Mouse (Mus musculus): ENCODE data around the gene Gtf2h3.
"Not testable (repeated sequence)": the region's sequence is repeated elsewhere in the genome, so short reads cannot be mapped to it uniquely, and the experiment has no call there.

Gene Gtf2h3

DNA sequence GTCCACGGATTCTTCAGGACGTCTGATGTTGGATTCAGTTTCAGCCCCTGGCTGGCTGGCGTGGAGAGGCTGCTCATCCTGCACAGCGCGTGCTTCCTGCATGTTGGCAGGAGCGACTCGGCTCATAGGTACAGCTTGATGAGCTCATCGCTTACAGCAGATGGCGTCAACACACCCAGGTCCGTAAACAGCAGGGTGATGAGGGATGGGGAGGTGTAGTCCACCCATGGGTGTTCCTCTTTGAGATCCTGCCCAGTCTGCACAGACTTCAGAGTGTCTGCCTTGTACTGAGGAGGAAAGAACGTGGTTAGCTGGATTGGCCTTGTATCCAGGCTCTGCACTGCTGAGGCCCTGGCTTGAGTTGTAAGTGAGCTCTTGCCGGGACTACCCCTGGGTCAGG lies 7.9 kb upstream of the Gtf2h3 start:
- no peak for DNase-seq (ENCODE audit: low read depth, low spot score)

DNA sequence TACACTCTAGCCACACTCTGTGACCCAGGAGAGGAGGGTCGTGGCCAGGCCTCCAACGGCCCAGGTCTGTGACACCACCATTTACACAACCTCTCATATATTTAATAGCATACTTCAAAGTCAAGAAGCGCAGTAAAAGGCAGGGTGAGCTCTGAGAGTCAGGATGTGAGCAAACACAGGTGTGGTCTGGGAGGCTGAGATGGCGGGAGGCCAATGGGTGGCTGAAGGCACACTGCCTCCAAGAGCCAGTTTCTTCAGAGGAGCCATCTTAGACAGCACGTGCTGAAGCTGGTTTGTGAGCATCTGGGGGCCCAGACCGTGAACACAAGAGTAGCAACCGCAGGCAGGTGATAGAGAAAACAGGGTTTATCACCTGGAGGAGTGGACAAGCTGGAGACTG lies 3.5 kb upstream of the Gtf2h3 start:
- no peak for DNase-seq (ENCODE audit: low read depth, low spot score)

DNA sequence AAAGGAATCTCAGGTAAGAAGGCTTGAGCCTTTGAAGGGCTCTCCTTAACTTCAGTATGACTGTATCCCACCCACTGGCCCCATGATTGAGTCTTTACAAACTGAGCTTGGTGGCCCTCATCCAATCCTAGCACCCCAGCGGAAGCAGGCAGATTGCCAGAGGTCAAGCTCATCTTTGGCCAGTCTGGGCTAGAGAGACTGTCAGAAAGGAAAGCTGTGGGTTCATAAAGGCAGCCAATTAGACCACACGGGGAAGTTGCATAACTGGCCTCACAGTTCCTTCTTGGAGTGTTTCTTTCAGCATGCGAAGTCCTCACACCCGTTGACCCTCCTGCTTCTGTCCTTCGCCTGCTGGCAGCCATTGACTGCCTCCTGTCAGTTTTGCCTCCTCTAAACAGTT lies 3.6 kb downstream of the Gtf2h3 start:
- no peak for DNase-seq (ENCODE audit: low read depth, low spot score)

DNA sequence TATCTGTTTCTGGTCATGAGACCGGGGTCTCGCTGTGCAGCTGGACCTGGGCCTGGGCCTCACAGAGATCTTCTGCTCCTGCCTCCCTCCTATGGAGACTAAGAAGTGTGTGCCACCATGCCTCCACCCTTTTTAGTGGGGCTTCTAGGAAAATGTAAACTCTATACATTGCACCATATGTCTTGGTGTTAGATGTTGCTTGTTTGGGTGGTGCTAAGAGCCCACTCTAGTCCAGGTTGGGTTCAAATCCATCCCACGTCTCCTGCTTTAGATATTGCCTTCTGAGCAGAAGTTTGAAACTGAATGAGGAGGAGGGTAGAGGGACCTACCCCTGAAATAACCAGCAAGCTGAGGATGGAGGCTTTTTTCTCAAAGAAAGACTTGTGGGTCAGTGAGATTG lies 13.8 kb downstream of the Gtf2h3 start:
- DNase-seq (ENCODE audit: low read depth, low spot score), result no peak

DNA sequence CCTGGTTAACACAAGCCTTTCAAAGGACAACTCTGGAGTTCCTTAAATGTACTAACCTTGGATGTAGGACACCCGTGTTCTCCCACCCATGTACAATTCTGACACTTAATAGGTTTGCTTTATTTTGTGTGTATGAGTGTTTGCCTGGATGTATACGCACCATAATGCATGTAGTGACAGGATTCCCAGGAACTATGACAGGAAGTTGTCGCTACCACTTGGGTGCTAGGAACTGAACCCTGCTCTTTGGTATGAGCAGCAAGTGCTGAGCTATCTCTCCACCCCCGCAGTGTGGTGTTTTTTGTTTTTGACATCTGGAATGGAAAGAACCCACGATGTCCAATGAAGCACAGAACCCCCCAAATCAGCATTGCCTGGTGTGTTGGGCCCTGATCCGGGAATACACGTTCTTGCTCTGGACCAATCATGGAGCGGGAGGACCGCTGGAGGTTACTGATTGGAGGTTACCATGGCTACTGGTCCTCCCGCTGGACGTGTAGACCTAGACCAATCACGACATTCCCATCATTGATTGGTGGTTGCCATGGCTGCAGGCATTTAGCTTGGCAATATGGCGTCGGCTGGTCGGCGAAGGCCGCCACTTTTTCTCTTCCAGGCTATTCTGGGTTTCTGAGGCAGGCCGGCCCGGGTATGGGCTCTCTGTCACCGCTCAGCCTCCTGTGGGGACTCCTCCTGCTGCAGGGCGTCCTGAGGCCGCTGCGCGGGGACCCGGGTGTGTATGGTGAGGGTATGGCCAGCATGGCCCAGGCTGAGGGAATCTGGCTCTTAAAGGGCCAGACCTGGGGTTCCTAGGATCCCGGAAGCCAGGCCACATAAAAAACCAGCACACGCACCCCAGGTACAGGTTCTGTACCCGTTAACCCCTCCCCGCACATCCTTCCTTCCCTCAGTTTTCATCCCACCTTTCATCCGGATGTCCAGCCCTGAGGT lies 19.6 kb downstream of the Gtf2h3 start:
- peak; percentile 94 for DNase-seq (ENCODE audit: low read depth, low spot score)

DNA sequence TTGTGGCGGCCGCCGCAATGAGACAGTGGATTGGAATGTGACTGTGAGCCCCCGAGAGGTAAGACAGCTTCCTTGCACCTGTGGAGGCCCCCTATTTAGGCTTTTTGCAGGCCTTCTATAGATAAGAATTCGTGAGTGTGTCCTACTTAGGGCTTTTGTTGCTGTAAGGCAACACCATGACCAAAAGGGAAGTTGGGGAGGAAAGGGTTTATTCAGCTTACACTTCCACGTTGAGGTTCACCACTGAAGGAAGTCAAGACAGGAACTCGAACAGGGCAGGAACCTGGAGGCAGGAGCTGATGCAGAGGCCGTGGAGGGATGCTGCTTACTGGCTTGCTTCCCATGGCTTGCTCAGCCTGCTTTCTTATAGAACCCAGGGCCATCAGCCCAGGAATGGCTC lies 20.8 kb downstream of the Gtf2h3 start:
- not testable (repeated sequence) for DNase-seq (ENCODE audit: low read depth, low spot score)

DNA sequence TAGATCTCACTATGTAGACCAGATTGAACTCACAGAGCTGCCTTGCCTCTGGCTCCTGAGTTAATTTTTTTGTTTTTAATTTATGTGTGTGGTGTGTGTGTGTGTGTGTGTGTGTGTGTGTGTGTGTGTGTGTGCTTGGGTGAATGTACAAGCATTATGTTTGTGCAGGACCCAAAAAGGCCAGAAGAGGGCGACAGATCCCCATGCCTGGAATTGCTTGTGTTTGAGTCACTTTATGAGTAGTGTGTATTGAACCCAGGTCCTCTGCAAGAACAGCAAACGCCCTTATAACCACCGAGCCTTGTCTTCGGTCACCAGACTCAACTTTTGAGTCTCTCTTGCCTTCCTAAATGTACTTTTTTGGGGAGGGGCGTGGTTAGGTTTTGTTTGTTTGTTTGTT lies 23.4 kb downstream of the Gtf2h3 start:
- DNase-seq (ENCODE audit: low read depth, low spot score), result peak; percentile 43

DNA sequence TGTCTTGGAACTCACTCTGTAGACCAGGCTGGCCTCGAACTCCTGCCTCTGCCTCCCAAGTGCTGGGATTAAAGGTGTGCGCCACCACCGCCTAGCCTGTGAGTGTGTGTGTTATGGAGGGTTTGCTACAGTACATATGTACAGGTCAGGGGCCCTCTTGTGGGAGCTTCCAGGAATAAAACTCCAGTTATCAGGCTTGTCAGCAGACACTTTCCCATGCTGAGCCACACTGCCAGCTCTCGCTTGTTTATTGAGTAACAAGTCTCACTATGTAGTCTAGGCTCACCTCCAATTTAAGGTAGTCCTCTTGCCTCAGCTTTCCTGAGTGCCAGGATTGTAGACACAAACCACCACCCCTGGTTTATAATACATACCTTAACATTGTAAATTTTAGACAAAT lies 25.4 kb downstream of the Gtf2h3 start:
- DNase-seq (ENCODE audit: low read depth, low spot score), result no peak

DNA sequence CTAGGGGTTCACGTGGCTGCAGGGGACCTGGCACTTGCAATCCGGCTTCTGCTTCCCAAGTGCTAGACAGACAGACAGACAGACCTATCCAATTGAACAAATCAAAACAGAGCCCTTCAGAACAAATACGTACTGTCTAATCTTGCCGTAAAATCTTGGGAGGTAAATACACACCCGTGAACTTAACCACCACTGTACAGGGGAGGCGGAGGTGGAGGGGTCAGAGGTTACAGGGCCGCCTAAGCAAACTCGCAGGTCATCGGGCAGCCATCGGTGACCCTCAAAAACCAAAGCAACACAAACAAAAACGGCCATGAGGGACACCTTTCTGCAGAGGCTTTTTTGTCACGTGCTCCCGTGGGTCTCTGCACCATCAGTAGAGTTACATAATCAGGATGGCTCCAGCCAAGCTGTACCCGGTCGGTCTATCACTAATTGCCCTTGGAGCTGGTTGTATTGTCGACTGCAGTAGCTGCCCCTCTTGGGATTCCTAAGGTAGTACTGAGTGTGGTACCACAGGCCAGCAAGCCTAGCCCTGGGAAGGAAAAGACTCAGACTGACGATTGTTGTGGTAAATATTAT lies 26.2 kb downstream of the Gtf2h3 start:
- no peak for DNase-seq (ENCODE audit: low read depth, low spot score)

DNA sequence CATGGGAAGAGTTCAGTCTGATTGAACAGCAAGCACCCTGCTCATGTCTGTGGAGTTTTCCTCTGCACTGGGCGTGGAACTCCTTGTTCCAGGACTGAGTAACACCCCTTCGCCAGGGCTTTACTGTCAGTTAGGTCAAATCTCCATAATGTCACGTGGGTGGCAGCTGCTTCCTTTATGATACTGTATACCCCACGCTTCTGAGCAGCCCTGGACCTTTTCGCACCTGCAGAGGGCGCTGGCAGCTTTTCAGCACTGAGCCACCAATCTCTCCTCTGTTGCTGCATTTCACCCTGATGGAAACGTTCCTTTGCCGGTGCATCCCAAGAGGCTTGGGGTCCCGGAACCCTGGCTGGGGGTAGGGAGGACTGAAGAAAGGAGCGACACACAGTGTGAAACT lies 32.0 kb downstream of the Gtf2h3 start:
- DNase-seq (ENCODE audit: low read depth, low spot score), result no peak

DNA sequence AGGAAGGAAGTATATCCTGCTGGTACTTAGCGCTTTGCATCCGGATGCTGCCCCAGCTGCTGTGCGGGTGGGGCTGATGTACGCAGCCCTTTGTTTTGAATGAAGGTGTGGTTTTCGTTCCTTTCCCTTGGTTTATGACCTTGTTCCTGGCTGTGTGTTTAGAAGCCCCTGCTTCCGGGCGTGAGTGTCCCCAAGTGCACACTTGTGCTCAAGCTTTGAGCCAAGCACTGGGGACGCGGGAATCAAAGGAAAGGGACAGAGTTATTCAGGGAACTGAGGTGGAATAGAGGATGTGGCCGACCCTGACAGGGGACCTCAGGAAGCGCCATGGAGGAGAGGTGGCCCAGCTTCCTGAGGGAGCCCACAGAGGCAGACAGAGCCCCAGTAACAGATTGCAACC lies 35.8 kb downstream of the Gtf2h3 start:
- no peak for DNase-seq (ENCODE audit: low read depth, low spot score)

DNA sequence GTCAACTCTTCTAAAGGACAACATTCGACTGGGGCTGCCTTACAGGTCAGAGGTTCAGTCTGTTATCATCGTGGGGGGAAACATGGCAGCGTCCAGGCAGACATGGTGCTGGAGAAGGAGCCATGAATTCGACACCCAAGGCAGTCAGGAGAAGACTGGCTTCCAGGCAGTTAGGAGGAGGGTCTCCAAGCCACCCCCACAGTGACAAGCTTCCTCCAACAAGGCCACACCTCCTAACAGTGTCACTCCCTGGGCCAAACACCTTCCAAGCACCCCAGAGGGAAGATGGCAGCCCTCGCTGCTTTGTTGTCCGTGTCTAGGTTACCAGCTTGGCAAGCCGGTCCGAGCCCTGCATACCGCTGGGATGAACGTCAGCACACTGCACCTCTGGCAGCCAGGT lies 39.8 kb downstream of the Gtf2h3 start:
- no peak for DNase-seq (ENCODE audit: low read depth, low spot score)

DNA sequence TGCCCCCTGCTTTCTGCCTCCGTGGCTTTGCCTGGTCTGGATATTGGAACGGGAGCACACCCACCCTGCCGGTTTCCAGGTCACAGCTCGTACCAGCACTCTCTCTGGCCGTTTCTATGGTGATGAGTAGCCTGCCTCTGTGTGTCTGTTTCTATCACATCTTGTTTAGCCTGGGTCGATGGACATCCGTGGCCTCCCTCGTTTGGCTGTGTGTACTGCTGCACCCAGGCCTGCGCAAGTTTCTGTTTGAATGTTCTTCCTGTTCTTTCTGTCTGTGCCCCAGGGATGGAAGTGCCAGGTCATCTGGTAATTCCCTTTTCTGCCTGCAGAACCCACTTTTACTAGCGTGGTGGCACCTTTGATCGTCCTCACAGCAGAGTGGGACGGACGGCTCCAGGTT lies 42.4 kb downstream of the Gtf2h3 start:
- DNase-seq (ENCODE audit: low read depth, low spot score), result no peak

DNA sequence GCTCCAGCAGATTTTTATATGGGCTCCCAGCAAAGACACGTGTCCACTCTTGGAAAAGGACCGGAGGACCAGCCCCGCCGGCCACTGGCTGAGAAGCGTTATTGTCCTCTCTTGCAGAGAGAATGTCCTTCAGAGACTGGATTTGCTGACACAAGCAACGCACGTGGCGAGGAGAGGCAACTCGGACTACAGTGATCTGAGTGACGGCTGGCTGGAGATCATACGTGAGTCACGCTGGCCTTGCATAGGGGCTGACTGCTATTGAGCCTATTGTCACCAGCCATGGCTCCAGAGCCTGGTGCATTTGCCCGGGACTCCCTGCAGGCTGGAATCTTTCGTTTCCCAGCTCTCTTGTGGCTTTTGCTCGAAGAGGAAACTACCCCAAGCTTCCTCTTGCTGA lies 44.0 kb downstream of the Gtf2h3 start:
- DNase-seq (ENCODE audit: low read depth, low spot score), result no peak

DNA sequence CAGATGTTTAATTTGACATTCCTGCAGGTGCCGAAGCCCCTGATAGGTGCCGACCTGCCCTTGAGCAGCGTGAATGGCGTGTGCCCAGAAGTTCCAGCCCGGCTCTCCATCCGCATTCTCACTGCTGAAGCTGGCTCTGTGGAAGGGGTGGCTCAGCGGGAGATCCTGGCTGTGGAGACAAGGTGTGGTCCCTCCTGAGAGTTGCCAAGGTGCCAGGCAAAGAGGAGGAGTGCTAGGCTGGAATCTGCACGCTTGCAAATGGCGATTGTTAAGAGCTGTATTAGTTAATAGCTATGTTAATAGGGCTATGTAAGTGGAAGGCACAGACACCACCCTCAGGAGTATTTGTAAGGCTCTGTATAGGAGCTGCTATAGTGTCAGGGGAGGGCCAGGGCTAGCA lies 45.4 kb downstream of the Gtf2h3 start:
- no peak for DNase-seq (ENCODE audit: low read depth, low spot score)

DNA sequence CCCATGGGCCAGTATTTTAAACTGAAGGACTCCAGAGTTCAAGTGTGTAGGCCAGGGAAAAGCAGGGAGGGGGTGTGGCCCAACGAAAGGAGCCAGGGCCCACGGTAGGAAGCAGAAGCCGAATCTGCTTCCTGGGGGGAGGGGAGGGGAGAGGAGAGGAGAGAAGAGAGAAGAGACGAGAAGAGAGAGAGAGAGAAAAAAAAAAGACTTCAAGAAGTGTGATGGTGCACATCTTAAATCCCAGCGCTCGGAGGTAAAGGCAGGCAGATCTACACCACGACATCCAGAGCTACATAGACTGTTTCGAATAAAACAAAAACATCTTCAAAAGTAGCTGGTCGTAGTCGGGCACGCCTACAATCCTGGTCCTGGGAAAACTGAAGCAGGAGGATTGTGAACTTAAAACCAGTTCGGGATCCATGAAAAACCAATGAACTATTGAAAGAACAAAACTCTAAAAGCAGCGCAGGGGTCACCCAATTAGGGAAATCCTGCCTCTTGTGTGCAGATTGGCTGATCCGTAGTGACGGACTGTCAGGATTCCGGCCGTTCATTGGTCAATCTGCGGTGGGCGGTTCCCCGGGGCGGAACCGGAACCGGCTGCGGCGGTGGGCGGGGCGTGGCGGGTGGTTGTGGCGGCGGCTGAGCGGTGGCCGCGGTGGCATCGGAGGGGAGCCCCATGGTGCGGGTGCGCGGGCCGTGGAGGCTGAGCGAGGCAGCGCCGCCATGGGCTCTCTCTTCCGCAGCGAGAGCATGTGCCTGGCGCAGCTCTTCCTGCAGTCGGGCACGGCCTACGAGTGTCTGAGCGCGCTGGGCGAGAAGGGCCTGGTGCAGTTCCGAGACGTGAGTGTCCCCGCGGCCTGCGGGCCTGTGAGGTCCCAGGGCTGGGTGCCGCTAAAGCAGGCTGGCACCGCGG lies 49.8 kb downstream of the Gtf2h3 start, which contains the start of gene Atp6v0a2:
TSS of gene Atp6v0a2 (plus strand) at position 129 of the 916 bp plus-strand sequence.
- DNase-seq (ENCODE audit: low read depth, low spot score), result peak; percentile 83

DNA sequence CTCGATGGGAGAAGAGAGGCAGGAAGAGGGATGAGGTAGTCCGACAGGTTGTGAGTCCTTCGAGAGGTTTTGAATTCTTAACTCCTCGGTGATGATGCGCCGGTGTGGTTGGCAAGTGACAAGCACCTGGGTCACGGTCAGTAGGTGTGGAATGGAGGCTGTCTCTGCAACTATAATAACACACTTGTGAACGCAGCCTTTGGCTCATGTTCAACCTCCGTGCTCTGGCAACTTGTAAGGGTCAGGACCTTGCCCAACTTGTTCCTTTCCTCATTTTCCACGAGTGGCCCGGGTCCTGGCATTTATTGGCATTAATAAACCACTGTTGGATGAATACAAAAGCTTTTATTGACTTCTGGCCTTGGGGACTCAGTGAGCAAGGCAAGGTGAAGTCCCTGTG lies 50.7 kb downstream of the Gtf2h3 start:
- DNase-seq (ENCODE audit: low read depth, low spot score), result no peak

DNA sequence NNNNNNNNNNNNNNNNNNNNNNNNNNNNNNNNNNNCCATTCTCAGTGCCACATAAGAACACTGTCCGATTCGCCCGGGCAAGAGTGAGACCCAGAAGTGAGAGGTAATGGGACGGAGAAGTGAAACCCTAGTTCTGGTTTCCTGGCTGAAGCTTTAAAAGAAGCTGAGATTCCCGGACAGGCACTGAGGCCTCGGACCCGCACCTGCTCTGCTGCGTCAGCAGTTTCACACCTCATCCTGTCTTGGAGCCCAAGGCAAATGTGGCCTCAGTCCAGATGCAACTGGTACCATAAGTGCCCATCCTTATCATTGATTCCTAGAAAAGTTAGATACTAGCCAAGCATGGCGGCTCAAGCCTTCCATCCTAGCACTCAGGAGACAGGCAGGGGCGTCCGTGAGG lies 52.7 kb downstream of the Gtf2h3 start:
- DNase-seq (ENCODE audit: low read depth, low spot score), result no peak

DNA sequence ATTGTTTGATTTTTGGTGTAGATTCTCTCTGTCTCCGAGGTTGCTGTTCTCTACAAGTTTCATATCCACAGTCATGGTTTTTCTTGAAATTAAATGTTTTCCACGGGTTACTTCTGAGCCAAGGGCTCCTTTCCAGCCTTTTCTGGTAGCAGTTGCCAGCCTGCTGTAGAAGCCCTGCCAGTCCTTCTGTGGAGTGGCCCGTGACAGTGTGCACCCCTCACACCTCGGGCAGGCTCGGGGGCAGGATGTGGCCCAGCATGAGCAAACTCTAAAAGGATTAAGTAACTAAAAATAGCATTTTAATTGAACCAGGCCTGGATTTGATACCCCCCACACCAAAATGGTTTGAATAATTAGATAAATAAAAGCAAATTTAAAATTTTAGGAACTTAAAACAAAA lies 53.5 kb downstream of the Gtf2h3 start:
- no peak for DNase-seq (ENCODE audit: low read depth, low spot score)

DNA sequence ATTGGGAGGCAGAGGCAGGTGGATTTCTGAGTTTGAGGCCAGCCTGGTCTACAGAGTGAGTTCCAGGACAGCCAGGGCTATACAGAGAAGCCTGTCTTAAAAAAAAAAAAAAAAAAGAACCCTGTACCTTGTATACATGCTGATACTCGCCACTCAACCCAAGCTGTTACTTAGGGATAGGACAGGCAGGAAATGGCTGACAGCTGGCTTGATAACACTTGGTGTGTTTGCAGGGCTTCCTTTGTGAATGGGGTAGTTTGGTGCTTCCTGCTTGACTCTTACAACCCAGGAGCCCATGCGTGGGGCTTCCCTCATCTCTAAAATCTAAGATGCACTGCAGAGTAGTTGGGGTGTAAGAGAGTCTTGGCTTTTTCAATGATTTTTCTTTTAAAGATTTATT lies 54.5 kb downstream of the Gtf2h3 start:
- DNase-seq (ENCODE audit: low read depth, low spot score), result no peak

DNA sequence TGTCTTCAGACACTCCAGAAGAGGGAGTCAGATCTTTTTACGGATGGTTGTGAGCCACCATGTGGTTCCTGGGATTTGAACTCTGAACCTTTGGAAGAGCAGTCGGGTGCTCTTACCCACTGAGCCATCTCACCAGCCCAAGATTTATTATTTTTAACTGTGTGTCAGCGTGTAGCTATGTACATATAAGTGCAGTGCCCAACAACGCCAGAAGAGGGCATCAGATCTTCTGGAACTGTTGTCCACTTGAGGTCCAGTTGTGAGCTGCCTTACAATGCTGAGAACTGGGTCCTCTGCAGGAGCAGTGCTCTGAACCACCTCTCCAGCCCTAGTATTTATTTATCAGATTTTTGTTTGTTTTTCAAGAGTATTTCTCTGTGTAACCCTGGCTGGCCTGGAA lies 56.1 kb downstream of the Gtf2h3 start:
- DNase-seq (ENCODE audit: low read depth, low spot score), result peak; percentile 29

DNA sequence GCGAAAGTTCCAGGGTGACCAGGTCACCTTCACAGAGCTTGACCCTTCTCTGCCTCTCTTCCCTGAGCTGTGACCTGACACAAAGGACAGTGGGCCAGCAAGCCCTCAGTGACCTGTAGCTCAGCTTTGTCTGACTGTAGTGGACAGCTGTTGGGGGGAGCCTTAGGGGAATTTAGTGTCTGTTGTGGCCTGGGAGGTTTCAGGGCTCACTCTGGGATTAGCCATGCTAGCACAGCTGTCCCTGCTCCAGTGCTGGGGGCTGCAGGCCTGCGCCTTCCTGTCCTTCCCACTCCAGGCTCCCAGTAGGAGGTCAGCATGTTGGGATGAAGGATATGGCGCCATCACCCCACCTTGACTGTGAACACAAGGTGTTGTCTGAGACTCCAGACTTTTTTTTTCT lies 57.2 kb downstream of the Gtf2h3 start:
- no peak for DNase-seq (ENCODE audit: low read depth, low spot score)

Data from retina, postnatal 7 days (tissue).